Mouse (Mus musculus) bone marrow, adult 2 months (tissue): ENCODE data around the gene Cyp2g1.

Experiments used
- CTCF ChIP-seq: fragments of 200-500 bp; IDR thresholded peaks from 2 replicates; pipeline ENCODE4 v1.5.1; 2011; ENCODE audit warnings: low read length, control low read depth; ENCODE audit not compliant: control insufficient read depth, insufficient read depth
- POLR2A ChIP-seq: fragments of 200-500 bp; IDR thresholded peaks from 2 replicates; pipeline ENCODE4 v1.6.1; 2011; ENCODE audit warnings: low read depth, mild to moderate bottlenecking, control low read depth, low read length, borderline replicate concordance; ENCODE audit not compliant: control insufficient read depth

DNA sequence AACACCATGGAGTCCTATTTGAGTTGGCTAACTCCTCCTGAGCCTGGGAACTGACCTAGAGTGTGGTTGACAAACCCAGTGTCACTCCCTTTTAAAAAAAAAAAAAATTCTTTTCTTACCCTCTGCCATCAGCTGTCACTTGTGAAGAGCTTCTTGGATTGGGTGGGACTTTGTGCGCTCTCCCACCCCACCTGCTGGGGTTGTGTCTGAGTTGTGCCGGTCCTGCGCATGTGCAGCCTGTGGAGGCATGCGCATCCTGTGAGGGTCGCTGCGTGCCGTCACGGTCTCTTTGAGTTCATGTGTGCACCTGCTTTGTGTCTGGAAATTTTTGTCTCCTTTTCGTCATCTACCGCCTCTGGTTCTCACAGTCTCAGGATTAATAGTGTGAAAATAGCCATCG, 28.2 kb upstream of the Cyp2g1 start:
- no peak for TF ChIP-seq CTCF
- no peak for TF ChIP-seq POLR2A
